Mouse (Mus musculus) intestine, embryonic 14.5 days (tissue): ENCODE data around the gene Samd10. TPM values are rescaled to one million over a fixed set of nuclear protein-coding genes. Genes with fewer than 3 reads are reported as not detected.
A peak's percentile ranks its signal among the peaks of the same experiment; 100 is the strongest.

ENCODE experiments used
- ATAC-seq: fragments of 200-750 bp; cut with Nextera tagmentation; replicated peaks from 2 replicates; pipeline ENCODE4 v1.8.0; 2017; ENCODE audit warnings: low read depth, moderate number of reproducible peaks, moderate TSS enrichment, moderate library complexity; ENCODE audit not compliant: low FRiP score, low TSS enrichment
- DNase-seq: peaks from one replicate; pipeline ENCODE4 v3.0.0-alpha.2; 2018; ENCODE audit warnings: low spot score
- H3K27ac ChIP-seq: fragments of 300-500 bp; sonication (generic); 2 replicates; pipeline ENCODE4 v1.5.1; 2014; ENCODE audit warnings: low read depth, mild to moderate bottlenecking, control low read depth
- H3K27me3 ChIP-seq: fragments of 300-500 bp; sonication (generic); replicated peaks from 2 replicates; pipeline ENCODE4 v1.6.1; 2014; ENCODE audit warnings: low read length, control low read depth; ENCODE audit not compliant: control insufficient read depth, insufficient read depth
- H3K36me3 ChIP-seq: fragments of 300-500 bp; sonication (generic); 2 replicates; pipeline ENCODE4 v1.6.1; 2014; ENCODE audit warnings: low read length, control low read depth; ENCODE audit not compliant: control insufficient read depth, insufficient read depth
- H3K4me1 ChIP-seq: fragments of 300-500 bp; sonication (generic); replicated peaks from 2 replicates; pipeline ENCODE4 v1.6.1; 2014; ENCODE audit warnings: low read length, control low read depth, mixed read lengths; ENCODE audit not compliant: control insufficient read depth, insufficient read depth
- H3K4me2 ChIP-seq: fragments of 300-500 bp; sonication (generic); 2 replicates; pipeline ENCODE4 v1.6.1; 2014; ENCODE audit warnings: low read length
- H3K4me3 ChIP-seq: fragments of 300-500 bp; sonication (generic); 2 replicates; pipeline ENCODE4 v1.5.1; 2014; ENCODE audit warnings: low read depth, low read length, control low read depth, mixed read lengths
- H3K9ac ChIP-seq: fragments of 300-500 bp; sonication (generic); 2 replicates; pipeline ENCODE4 v1.6.1; 2014; ENCODE audit warnings: mild to moderate bottlenecking, low read length
- H3K9me3 ChIP-seq: fragments of 300-500 bp; sonication (generic); 2 replicates; pipeline ENCODE4 v1.6.1; 2016; ENCODE audit warnings: low read length, control low read depth; ENCODE audit not compliant: control insufficient read depth
- WGBS: fragments of 180-500 bp; shearing (Covaris S2); extraction: QIAGEN DNeasy Blood & Tissue Kit; methylation state at CpG from one replicate; pipeline ENCODE4 v1.1.7; 2014; 5-methylcytosine and 5-hydroxymethylcytosine counted together
- polyA plus RNA-seq: library from polyadenylated mRNA; unstranded; fragments of >200 nt; fragmentation: Nextera tagmentation; extraction: Ambion mirVana; gene quantifications from 2 replicates; pipeline ENCODE4 v1.2.1, GENCODE M21; 2014

Samd10 gene
- polyA plus RNA-seq, 1 experiment from 2014 or later: 26.4 TPM

- H3K27ac ChIP-seq: no peak overlapping the region
- H3K27me3 ChIP-seq: no peaks in the 10 kb centered on the region
- H3K36me3 ChIP-seq: peaks cover 40% of the 10 kb centered on the region
- no peaks in the 10 kb centered on the region for H3K9me3 ChIP-seq
- WGBS: 64% methylated on average over 2 of the region's 2 CpGs
- H3K4me3 ChIP-seq: no peak overlapping the region; the same call in 1 of the 2 replicates
- DNase-seq (no peak), ATAC-seq (no peak)
- H3K4me1 ChIP-seq: peaks cover 24% of the 10 kb centered on the region
- no peak overlapping the region for H3K9ac ChIP-seq
- peak overlapping the region; percentile 93 for H3K4me2 ChIP-seq
Measured at GRCm38 (mm10) chr2:181582358-181582757, 16.7 kb downstream of the Samd10 start.

GRCm38 (mm10) chr2:181581402-181582120 lies 17.5 kb downstream of the Samd10 start:
- peaks cover 24% of the 10 kb centered on the region for H3K4me1 ChIP-seq
- peak overlapping the region; percentile 90 for H3K27ac ChIP-seq
- DNase-seq (peak; percentile 90), ATAC-seq (peak; percentile 74)
- peak overlapping the region; percentile 82 for H3K9ac ChIP-seq
- peaks cover 32% of the 10 kb centered on the region for H3K36me3 ChIP-seq
- peak overlapping the region; percentile 93 for H3K4me2 ChIP-seq
- under 1% methylated on average over 49 of the region's 49 CpGs for WGBS
- peak overlapping the region; percentile 79 for H3K4me3 ChIP-seq
- H3K27me3 ChIP-seq: no peaks in the 10 kb centered on the region
- no peaks in the 10 kb centered on the region for H3K9me3 ChIP-seq

- peak; percentile 82 for ATAC-seq
- WGBS: under 1% methylated on average over 11 of the region's 11 CpGs
- no peaks in the 10 kb centered on the region for H3K9me3 ChIP-seq
- peaks cover 26% of the 10 kb centered on the region for H3K36me3 ChIP-seq
- H3K4me2 ChIP-seq: peak overlapping the region; percentile 93
- peak; percentile 89 for DNase-seq
- H3K27ac ChIP-seq: peak overlapping the region; percentile 90
- peak overlapping the region; percentile 82 for H3K9ac ChIP-seq
- H3K4me1 ChIP-seq: peaks cover 24% of the 10 kb centered on the region
- peak overlapping the region; percentile 79 for H3K4me3 ChIP-seq
- H3K27me3 ChIP-seq: no peaks in the 10 kb centered on the region
Measured at GRCm38 (mm10) chr2:181581016-181581401, 18.0 kb downstream of the Samd10 start.

DNA sequence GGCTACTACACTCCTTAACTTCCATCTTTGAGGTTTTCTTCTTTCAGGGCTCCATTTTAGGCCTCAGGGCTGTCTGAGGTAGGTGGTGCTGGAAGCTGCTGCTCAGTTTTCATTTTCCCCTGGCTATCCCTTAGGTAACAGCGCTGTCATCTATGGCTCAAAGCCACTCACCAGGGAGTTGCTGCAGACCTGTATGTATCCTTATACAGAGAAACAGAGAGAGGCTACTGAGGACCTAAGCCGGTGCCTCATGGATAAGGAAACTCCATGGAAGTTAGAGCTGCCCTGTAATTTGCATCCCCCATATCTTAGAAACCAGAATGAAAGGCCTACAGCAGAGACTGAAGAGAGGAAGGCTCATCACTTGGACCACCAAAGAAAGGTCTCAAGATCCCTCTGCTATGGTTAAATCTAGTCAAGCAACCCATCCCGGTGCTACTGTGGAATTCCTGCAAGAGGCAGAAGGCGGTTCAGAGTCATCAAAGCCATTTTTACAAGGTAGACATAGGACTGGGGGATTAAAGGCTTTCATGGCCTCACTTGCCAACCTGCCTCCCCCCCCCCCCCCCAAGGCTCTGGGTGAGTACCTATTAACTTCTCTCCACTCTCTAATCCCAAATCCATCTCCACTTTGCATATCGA lies 18.8 kb downstream of the Samd10 start:
- Histone ChIP-seq H3K9me3 (no peaks in the 10 kb centered on the region), H3K9ac (0 out of 2 replicates have a peak overlapping the region, but pooled peaks have one; percentile 15), H3K4me1 (peaks cover 24% of the 10 kb centered on the region), H3K4me3 (peak overlapping the region; percentile 79), H3K27ac (no peak overlapping the region), H3K36me3 (peaks cover 19% of the 10 kb centered on the region), H3K4me2 (peak overlapping the region; percentile 93), H3K27me3 (no peaks in the 10 kb centered on the region)
- DNase-seq (peak; percentile 44), ATAC-seq (no peak)
- WGBS: 75% methylated on average over 5 of the region's 5 CpGs

DNA sequence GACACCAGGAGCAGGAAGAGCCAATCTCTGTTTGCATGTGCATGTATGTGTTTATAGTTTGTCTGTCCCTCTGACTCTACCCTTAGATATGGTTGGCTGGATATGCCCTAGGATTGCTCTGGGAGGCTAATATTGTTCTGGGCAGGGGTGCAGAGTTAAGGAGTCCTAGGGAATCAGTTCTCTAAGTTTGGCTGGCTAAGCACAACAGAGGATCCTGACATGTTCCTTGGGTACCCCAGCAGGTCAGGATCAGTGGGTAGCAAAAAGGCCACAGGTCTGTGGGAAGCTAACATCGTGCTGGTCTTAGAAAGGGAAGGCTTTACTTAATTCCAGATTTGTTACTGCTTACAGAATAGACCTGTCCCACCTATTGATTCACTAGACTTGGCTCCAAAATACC lies 19.3 kb downstream of the Samd10 start:
- WGBS: 95% methylated on average over 1 of the region's 1 CpGs
- Histone ChIP-seq H3K36me3 (peaks cover 15% of the 10 kb centered on the region), H3K9me3 (no peaks in the 10 kb centered on the region), H3K4me3 (no peak overlapping the region), H3K27ac (no peak overlapping the region), H3K4me2 (no peak overlapping the region), H3K27me3 (no peaks in the 10 kb centered on the region), H3K9ac (no peak overlapping the region), H3K4me1 (peaks cover 24% of the 10 kb centered on the region)
- DNase-seq (peak; percentile 40), ATAC-seq (no peak)

DNA sequence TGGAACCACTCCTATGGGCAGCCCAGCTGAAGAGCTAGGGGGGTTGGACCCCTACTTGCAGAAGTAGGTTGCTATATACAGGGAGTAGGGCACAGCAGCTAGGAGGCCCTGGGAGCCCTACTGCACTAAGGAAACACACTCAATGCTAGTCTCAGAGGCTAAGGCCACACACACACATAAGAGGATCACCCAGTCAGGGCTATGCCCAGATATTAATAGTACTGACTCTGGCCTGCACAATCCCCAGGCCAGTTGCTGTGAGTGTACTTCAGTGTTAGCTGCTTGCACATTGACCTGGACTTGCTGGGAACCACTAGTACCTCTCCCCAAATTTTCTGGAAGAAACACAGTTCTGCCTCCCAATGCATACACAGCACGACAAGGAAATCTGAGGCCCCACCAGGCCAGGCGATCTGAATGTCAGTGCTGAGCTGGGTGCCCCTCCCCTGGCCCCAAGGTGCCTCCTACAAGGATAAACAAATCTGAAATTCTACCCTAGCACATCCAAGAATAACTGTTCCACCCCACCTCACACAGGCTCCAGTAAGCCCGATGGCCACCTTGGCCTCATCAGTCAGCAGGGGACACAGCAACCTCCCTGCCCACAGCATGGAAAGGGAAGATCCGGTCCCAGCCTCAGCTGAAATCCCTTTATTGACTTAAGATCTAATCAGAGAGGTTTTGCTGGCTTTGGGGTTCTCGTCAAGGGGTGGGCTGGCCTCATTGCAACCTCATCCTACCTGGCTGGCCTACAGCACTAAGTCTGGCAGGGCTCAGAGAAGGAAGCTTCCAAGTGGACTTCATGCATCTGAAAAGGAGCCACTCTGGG lies 20.0 kb downstream of the Samd10 start:
- no peaks in the 10 kb centered on the region for H3K27me3 ChIP-seq
- DNase-seq (peak; percentile 48), ATAC-seq (no peak)
- no peak overlapping the region for H3K4me2 ChIP-seq
- WGBS: 28% methylated on average over 5 of the region's 5 CpGs
- H3K36me3 ChIP-seq: peaks cover 15% of the 10 kb centered on the region
- H3K27ac ChIP-seq: no peak overlapping the region
- H3K9ac ChIP-seq: 0 out of 2 replicates have a peak overlapping the region, but pooled peaks have one; percentile 7
- no peaks in the 10 kb centered on the region for H3K9me3 ChIP-seq
- H3K4me1 ChIP-seq: peaks cover 24% of the 10 kb centered on the region
- no peak overlapping the region for H3K4me3 ChIP-seq

DNA sequence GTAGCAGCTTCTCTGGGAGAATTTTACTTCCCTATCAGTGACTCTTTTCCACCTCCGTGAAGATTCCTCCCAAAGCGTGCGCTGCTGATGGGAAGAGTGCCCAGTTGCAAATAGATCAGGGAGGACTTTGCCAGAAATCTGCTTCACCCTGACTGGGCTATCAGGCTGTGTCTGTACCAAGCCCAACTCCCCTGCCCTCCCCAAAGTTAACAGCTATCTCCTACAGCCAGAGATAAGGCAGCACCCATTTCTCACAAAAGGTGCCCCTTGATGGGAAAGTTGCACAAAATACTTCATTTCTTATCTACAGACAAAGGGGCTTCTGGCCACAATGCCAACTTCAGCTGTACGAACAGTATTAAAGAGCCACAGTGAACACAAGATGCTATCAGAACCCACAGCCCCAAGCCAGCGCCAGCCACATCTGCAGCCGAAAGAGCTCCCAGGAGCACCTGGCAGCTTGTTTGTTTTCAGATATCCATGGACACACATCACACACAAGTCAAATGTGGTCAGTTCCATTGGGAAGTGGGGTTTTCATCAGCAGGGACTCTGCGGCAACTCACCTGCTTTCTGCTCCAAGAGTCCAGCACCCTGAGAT lies 20.9 kb downstream of the Samd10 start:
- Histone ChIP-seq H3K27ac (no peak overlapping the region), H3K9me3 (no peaks in the 10 kb centered on the region), H3K4me3 (no peak overlapping the region), H3K9ac (no peak overlapping the region), H3K4me2 (no peak overlapping the region), H3K4me1 (peaks cover 24% of the 10 kb centered on the region), H3K27me3 (no peaks in the 10 kb centered on the region), H3K36me3 (peaks cover 18% of the 10 kb centered on the region)
- DNase-seq: peak; percentile 43
- ATAC-seq: no peak
- WGBS: 78% methylated on average over 7 of the region's 7 CpGs

DNA sequence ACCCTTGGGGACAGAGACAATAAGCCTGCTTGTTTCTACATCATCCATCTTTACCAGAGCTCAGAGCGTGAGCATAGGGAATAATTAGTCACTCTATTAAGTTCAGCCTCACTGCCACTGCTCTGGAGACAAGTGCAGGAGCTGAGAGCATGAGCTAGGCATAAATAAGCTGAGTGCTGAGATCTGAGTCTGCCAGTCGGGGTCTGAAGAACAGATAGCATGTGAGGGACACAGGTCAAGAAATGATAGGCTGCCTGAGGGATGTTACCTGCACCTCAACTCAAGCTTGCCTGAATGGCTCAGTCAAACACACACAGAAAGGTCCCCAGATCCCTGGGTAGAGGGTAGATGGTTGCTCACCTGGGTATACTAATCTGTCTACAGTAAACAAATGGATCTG lies 21.9 kb downstream of the Samd10 start:
- Histone ChIP-seq H3K4me3 (no peak overlapping the region), H3K4me2 (no peak overlapping the region), H3K9me3 (no peaks in the 10 kb centered on the region), H3K9ac (no peak overlapping the region), H3K27ac (no peak overlapping the region), H3K36me3 (peaks cover 23% of the 10 kb centered on the region), H3K27me3 (no peaks in the 10 kb centered on the region), H3K4me1 (peaks cover 21% of the 10 kb centered on the region)
- ATAC-seq (no peak), DNase-seq (no peak)
- 65% methylated on average over 2 of the region's 2 CpGs for WGBS
